Mouse (Mus musculus): ENCODE data around the gene Arhgef16. TPM values are rescaled to one million over a fixed set of nuclear protein-coding genes. Genes with fewer than 3 reads are reported as not detected.

Arhgef16 gene
- polyA plus RNA-seq, 1 experiment from 2014 or later = 4.9 TPM

DNA sequence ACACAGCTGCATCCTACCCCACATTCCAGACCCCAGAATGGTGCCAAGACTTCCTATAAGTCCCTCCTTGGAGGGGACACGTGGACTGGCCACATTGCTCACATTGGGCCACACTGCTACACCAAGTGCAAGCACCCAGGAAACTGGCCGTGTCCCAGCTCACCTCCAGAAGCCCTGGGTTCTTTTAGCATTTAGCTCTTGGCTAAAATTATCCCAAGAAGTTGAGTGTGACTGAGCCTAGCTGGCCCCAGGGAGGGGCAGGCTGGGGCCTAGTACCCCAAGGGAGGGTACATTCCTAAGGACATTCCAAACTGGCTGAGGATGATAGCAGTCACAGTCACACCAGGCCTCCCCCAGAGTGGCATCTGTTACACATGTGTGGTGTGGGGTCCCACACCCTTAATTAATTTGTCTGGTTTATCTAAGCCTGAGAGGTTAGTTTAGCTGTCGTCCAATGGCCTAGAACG is 7.7 kb downstream of the Arhgef16 start:
- Histone ChIP-seq H3K4me2 (no peak overlapping the region), H3K36me3 (replicated peaks) (no peaks in the 10 kb centered on the region), H3K9ac (no peak overlapping the region), H3K4me1 (replicated peaks) (peaks cover 6% of the 10 kb centered on the region; the same call in 1 of the 2 replicates), H3K4me3 (replicated peaks) (no peak overlapping the region), H3K27ac (replicated peaks) (peak overlapping the region; percentile 53), H3K27me3 (peaks cover 11% of the 10 kb centered on the region), H3K9me3 (replicated peaks) (no peaks in the 10 kb centered on the region)
- ATAC-seq (ENCODE audit: insufficient read depth) = no peak
- 44% methylated on average over 4 of the region's 4 CpGs for WGBS (ENCODE audit: insufficient replicate concordance)

DNA sequence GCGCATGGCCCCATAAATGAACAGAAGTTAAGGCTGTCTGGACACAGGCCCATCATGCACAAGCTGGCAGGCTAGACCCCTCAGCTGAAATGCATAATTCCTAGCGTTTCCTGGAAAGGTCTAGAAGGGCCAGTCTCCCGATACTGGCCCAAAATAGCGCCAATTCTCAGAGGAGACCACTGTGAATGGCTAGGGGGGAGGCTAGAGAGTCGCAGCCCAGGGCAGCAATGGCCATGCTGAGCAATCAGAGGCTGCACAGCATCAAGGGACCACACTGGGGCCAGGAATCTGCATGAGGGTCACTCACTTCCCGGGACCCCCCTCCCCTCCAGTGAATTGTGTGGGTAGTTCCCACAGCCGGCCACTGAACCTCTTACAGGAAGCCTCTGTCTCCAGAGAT is 17.8 kb downstream of the Arhgef16 start:
- no peak overlapping the region for H3K4me3 ChIP-seq (replicated peaks)
- H3K9me3 ChIP-seq (replicated peaks) = no peaks in the 10 kb centered on the region
- no peak for ATAC-seq (ENCODE audit: insufficient read depth)
- no peak overlapping the region for H3K4me2 ChIP-seq
- no peaks in the 10 kb centered on the region for H3K27me3 ChIP-seq
- H3K9ac ChIP-seq = no peak overlapping the region
- H3K4me1 ChIP-seq (replicated peaks) = no peaks in the 10 kb centered on the region
- no peak overlapping the region for H3K27ac ChIP-seq (replicated peaks)
- WGBS (ENCODE audit: insufficient replicate concordance) = 45% methylated on average over 7 of the region's 7 CpGs
- H3K36me3 ChIP-seq (replicated peaks) = no peaks in the 10 kb centered on the region

DNA sequence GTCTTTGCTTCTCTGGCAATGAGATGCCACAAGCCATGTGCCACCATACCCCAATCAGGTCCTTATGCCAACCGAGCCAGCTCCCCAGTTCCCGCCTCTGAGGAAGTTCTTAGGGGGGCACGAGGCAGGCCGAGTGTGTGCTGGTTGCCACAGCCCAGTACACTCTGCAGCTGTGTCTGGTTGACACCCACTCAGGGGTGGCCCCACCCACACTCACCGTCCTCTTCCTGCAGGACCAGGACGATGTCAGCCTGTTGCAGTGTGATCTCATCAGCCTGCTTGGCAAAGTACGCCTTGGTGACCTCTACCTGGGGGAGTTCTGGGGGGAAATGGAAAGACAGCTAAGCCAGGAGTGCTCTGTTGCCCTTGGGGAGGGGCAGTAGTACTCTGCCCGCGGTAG is 22.0 kb downstream of the Arhgef16 start:
- Histone ChIP-seq H3K9ac (no peak overlapping the region), H3K4me3 (replicated peaks) (no peak overlapping the region), H3K4me2 (no peak overlapping the region), H3K27ac (replicated peaks) (no peak overlapping the region), H3K4me1 (replicated peaks) (no peaks in the 10 kb centered on the region), H3K9me3 (replicated peaks) (no peaks in the 10 kb centered on the region), H3K27me3 (no peaks in the 10 kb centered on the region), H3K36me3 (replicated peaks) (no peaks in the 10 kb centered on the region)
- 59% methylated on average over 9 of the region's 9 CpGs for WGBS (ENCODE audit: insufficient replicate concordance)
- no peak for ATAC-seq (ENCODE audit: insufficient read depth)

DNA sequence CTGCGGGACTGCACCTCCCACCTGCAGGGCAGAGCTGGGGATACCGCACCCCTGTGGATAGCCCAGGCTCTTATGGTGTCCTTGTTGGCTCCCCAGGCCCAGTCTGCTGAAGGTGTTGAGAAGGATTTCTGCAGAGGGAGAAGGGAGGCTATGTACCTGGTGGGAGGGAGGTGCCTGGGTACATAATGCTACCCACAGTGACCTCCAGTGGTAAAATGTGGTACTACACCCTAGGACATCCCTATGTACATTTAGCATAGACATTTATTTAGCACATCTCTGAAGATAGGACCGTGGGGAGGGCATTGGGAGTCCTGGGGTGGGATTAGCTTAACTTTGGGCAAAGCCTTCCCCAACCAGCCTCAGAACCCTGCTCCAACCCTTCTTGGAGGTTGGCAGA is 28.5 kb downstream of the Arhgef16 start:
- Histone ChIP-seq H3K36me3 (replicated peaks) (no peaks in the 10 kb centered on the region), H3K4me1 (replicated peaks) (no peaks in the 10 kb centered on the region), H3K27ac (replicated peaks) (no peak overlapping the region), H3K9ac (no peak overlapping the region), H3K27me3 (no peaks in the 10 kb centered on the region), H3K4me3 (replicated peaks) (no peak overlapping the region), H3K9me3 (replicated peaks) (no peaks in the 10 kb centered on the region), H3K4me2 (no peak overlapping the region)
- no peak for ATAC-seq (ENCODE audit: insufficient read depth)
- 43% methylated on average over 3 of the region's 3 CpGs for WGBS (ENCODE audit: insufficient replicate concordance)

DNA sequence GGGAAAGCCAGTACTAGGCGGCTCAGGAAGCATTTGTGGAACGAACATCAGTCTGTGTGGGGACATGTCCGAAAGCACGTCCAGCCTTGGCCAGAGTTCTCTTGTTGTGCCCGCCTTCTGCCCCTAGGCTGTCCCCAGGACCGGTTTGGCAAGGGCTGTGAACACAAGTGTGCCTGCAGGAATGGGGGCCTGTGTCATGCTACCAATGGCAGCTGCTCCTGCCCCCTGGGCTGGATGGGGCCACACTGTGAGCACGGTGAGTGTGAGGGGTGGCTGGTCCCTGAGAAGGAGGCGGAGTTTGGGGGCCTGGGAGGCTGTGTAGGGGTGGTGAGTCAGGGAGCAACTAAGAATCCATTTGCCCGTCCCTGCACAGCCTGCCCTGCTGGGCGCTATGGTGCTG is 32.0 kb downstream of the Arhgef16 start:
- Histone ChIP-seq H3K27me3 (no peaks in the 10 kb centered on the region), H3K9me3 (replicated peaks) (no peaks in the 10 kb centered on the region), H3K36me3 (replicated peaks) (no peaks in the 10 kb centered on the region), H3K27ac (replicated peaks) (no peak overlapping the region), H3K4me2 (no peak overlapping the region), H3K4me1 (replicated peaks) (no peaks in the 10 kb centered on the region), H3K9ac (no peak overlapping the region), H3K4me3 (replicated peaks) (no peak overlapping the region)
- no peak for ATAC-seq (ENCODE audit: insufficient read depth)
- WGBS (ENCODE audit: insufficient replicate concordance) = 43% methylated on average over 10 of the region's 10 CpGs

DNA sequence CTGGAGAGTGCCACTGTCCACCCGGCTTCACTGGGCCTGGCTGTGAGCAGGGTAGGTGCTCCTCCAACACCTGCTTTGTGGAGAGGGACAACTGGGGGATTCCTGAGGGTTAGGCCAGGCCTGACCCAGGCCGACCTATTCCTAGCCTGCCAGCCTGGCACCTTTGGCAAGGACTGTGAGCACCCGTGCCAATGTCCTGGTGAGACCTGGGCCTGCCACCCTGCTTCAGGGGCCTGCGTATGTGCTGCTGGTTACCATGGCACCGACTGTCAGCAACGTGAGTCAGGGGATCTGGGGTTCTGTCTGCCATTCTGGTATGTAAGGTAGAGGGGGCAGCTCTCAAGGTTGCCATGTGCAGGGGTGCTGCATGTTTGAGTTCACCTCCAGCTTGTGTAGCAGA is 34.0 kb downstream of the Arhgef16 start:
- H3K9ac ChIP-seq = no peak overlapping the region
- no peaks in the 10 kb centered on the region for H3K36me3 ChIP-seq (replicated peaks)
- H3K4me3 ChIP-seq (replicated peaks) = no peak overlapping the region
- no peaks in the 10 kb centered on the region for H3K27me3 ChIP-seq
- no peaks in the 10 kb centered on the region for H3K4me1 ChIP-seq (replicated peaks)
- ATAC-seq (ENCODE audit: insufficient read depth) = no peak
- no peak overlapping the region for H3K4me2 ChIP-seq
- no peak overlapping the region for H3K27ac ChIP-seq (replicated peaks)
- WGBS (ENCODE audit: insufficient replicate concordance) = 63% methylated on average over 6 of the region's 6 CpGs
- H3K9me3 ChIP-seq (replicated peaks) = no peaks in the 10 kb centered on the region

DNA sequence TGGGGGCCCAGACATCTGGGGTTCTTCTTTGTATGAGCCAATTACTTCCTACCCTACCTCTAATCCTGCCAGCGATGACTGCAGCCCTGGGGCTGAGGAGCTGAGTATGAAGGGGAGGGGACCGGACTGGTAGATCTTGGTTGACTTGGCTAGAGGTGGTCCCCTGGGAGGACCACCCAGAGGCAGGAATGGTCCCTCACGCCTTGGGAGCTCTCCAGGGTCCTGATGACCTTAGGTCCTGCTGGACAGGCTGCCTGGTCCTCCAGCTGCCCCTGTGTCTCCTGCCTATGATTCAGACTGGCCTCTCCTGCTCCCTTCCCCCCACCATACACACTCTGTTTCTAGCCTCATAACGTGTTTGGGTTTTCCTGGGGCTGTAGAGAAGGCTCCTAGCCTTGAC is 39.4 kb downstream of the Arhgef16 start:
- no peak for ATAC-seq (ENCODE audit: insufficient read depth)
- Histone ChIP-seq H3K27ac (replicated peaks) (no peak overlapping the region), H3K27me3 (no peaks in the 10 kb centered on the region), H3K4me2 (no peak overlapping the region), H3K4me3 (replicated peaks) (no peak overlapping the region), H3K4me1 (replicated peaks) (no peaks in the 10 kb centered on the region), H3K9me3 (replicated peaks) (no peaks in the 10 kb centered on the region), H3K36me3 (replicated peaks) (no peaks in the 10 kb centered on the region), H3K9ac (no peak overlapping the region)
- 43% methylated on average over 4 of the region's 4 CpGs for WGBS (ENCODE audit: insufficient replicate concordance)

DNA sequence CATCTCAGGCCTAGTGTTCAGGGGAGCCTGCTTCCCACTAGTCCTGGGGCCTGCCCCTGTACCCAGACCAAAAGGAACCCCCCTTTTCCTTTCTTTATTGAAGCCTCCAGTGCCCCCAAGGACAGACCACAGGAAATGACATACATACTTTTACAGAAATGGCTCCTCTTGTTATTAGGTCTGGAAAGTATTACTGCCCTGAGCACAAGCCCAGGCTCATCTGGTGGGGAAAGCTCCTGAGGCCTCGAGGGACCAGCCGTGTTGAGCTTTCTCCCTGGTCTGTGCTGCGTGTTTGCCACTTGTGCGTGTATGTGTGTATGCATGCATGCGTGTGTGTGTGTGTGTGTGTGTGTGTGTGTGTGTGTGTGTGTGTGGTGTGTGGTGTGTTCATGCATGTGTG is 40.7 kb downstream of the Arhgef16 start:
- 82% methylated on average over 5 of the region's 5 CpGs for WGBS (ENCODE audit: insufficient replicate concordance)
- H3K9me3 ChIP-seq (replicated peaks) = no peaks in the 10 kb centered on the region
- ATAC-seq (ENCODE audit: insufficient read depth) = no peak

DNA sequence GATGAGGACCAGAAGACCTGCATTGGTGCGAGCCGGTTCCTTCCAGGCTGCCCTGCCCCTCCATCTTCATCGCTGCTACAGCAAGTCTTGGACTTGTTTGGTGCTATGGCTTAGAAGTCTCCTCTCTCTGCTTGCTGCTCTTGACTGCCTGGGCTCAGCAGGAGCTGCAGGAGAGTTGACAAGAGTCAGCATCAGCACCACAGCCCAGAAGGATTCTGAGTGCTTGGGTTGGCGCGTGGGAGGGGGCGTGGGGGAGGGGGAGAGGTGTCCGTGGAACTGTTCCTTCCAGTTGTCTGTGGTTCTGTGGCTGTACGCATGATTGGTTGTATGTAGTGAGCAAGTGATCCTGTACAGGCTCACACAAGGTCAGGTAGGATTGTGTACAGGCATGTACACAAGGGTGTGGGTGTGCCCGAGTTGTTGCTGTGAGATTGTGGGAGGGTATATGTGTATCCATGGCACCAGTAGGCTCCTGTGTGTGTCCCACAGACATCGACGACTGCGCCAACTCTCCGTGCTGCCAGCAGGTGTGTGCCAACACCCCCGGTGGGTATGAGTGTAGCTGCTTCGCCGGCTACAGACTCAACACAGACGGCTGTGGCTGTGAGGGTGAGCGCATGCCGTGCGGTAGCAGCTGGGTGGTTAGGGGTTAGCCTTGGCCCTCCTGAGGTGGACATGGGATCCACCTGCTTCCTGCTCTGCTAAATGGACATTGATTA is 48.8 kb downstream of the Arhgef16 start:
- no peak overlapping the region for H3K9ac ChIP-seq
- no peaks in the 10 kb centered on the region for H3K36me3 ChIP-seq (replicated peaks)
- no peaks in the 10 kb centered on the region for H3K9me3 ChIP-seq (replicated peaks)
- no peak overlapping the region for H3K27ac ChIP-seq (replicated peaks)
- no peak overlapping the region for H3K4me2 ChIP-seq
- ATAC-seq (ENCODE audit: insufficient read depth) = no peak
- no peak overlapping the region for H3K4me3 ChIP-seq (replicated peaks)
- no peaks in the 10 kb centered on the region for H3K27me3 ChIP-seq
- WGBS (ENCODE audit: insufficient replicate concordance) = 65% methylated on average over 20 of the region's 20 CpGs
- H3K4me1 ChIP-seq (replicated peaks) = peaks cover 1% of the 10 kb centered on the region

More for the DNA sequence above, 40.7 kb downstream of the Arhgef16 start:
- Histone ChIP-seq H3K36me3 (replicated peaks) (no peaks in the 10 kb centered on the region), H3K4me3 (replicated peaks) (no peak overlapping the region), H3K27ac (replicated peaks) (no peak overlapping the region), H3K27me3 (no peaks in the 10 kb centered on the region), H3K4me2 (no peak overlapping the region), H3K4me1 (replicated peaks) (no peaks in the 10 kb centered on the region), H3K9ac (no peak overlapping the region)

DNA sequence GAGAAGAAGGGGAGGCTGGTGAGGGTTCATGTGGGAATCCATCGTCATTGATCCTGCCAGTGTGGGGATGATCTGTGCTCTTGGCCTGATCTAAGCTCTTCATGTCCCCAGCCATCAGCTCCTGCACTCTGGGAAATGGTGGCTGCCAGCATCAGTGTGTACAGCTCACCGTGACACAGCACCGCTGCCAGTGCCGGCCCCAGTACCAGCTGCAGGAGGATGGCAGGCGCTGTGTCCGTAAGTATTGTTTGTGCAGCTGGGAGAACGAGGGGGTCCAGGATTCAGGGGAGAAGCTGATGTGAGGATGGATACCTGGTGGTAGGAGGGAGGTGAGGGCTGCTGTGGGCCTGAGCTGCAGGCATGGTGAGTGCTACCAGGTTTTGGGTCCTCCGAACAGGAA is 52.2 kb downstream of the Arhgef16 start:
- Histone ChIP-seq H3K36me3 (replicated peaks) (no peaks in the 10 kb centered on the region), H3K4me3 (replicated peaks) (no peak overlapping the region), H3K9ac (no peak overlapping the region), H3K4me1 (replicated peaks) (peaks cover 18% of the 10 kb centered on the region), H3K27ac (replicated peaks) (no peak overlapping the region), H3K27me3 (no peaks in the 10 kb centered on the region), H3K4me2 (no peak overlapping the region), H3K9me3 (replicated peaks) (no peaks in the 10 kb centered on the region)
- WGBS (ENCODE audit: insufficient replicate concordance) = 71% methylated on average over 8 of the region's 8 CpGs
- no peak for ATAC-seq (ENCODE audit: insufficient read depth)

DNA sequence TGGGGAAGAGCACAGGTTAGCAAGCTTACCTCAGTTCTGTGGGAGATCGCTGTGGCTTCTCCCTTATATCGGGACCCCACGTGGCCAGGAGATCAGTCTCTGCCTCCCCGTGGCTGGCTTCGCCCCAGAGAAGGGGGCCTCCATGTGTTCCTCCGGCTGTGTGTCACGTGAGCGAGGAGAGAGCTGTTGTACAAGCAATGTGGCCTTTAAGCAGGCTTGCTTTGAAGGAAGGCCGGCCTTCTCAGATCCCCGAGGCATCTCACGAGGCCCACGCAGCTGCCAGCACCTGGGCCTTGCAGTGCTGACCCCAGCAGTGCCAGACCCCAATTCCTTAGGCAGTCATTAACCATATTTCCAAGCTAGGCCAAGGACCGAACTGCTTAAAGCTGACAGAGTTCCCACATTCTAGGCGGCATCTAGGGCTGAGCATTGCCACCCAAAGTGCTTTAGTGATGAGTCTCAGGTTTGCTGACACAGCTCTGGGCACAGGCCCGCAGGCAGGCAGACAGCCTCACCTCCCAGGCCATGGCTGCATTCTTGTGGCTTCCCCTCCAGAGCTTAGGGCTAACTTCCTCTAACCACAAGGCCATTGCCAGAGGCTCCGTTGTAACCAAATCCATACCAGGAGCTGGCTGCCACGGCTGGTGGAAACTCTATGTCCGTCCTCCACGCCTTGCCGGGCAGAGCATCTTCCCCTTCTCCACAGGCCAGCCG is 53.2 kb downstream of the Arhgef16 start:
- Histone ChIP-seq H3K36me3 (replicated peaks) (no peaks in the 10 kb centered on the region), H3K27ac (replicated peaks) (no peak overlapping the region), H3K9me3 (replicated peaks) (no peaks in the 10 kb centered on the region), H3K27me3 (no peaks in the 10 kb centered on the region), H3K4me2 (no peak overlapping the region), H3K4me1 (replicated peaks) (peaks cover 18% of the 10 kb centered on the region), H3K9ac (no peak overlapping the region), H3K4me3 (replicated peaks) (no peak overlapping the region)
- ATAC-seq (ENCODE audit: insufficient read depth) = no peak
- 57% methylated on average over 21 of the region's 21 CpGs for WGBS (ENCODE audit: insufficient replicate concordance)
